Comparison of ENCODE assay signal across 8 mouse cellular contexts in the genomic region with DNA sequence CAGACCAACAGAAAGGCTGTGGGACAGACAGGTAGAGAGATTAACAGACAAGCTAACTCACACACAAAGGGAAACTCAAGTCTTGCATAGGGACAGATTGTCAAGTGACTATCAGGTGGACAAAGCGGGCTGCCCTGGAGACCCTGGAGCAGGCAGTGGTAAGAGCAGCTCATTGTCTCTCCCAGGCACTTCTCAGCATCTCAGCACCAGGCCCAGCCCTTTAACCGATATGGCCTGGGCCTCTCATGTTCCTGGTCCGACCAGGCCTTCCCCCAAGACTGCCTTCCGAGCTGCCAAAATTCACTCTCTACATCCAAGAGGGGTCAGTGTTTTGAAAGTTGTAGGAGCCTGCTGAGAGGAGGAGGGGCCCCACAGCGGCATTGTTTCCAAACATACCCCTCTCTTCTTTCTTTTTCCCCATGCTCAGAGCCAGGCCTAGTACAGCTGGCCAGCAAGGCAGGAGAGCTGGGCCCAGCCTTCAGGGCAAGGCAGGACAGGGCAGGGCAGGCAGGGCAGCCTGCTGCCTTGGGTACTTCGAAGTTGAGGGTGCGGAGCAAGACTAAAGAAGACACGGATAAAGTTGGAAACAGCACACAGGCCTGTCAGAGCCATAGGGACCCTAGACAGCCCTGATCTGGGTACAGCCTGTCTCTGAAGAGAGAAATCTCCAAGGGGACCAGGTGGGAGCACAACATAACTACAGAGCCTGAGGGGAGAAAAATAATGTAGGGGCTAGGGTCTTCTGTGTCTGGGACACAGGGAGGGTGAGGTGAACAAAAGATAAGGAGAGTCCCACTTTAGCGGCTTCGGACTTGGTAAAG. TPM values are rescaled to one million over a fixed set of nuclear protein-coding genes. Genes with fewer than 3 reads are reported as not detected.
DNase-seq lines count a peak whose midpoint lies in the region; ATAC-seq and TF ChIP-seq lines count a peak whose summit lies in the region.

No protein-coding gene starts in this region.

- peak overlapping the region; percentile 100 for H3K4me2 ChIP-seq in heart, postnatal 0 days (ENCODE audit: low read depth, low read length)
- H3K4me2 ChIP-seq in midbrain, embryonic 11.5 days = peak overlapping the region; percentile 15; the same call in 1 of the 2 replicates

- TF ChIP-seq EP300 in heart, postnatal 0 days (IDR thresholded peaks at IDR 0.05; ENCODE audit: low read depth) = no peak

- H3K9ac ChIP-seq in heart, postnatal 0 days (replicated peaks; ENCODE audit: low read depth, low read length) = no peak overlapping the region; the same call in 1 of the 2 replicates
- H3K9ac ChIP-seq in midbrain, embryonic 11.5 days (ENCODE audit: low read length) = peak overlapping the region; percentile 6; the same call in 1 of the 2 replicates

- 0 out of 2 replicates have a peak, but pooled peaks cover 13% of the 10 kb centered on the region for H3K4me1 ChIP-seq in heart, postnatal 0 days (ENCODE audit: control insufficient read depth, insufficient read depth)
- peaks cover 9% of the 10 kb centered on the region for H3K4me1 ChIP-seq in midbrain, embryonic 11.5 days (ENCODE audit: control insufficient read depth, insufficient read depth, low read length)

- DNase-seq in Muller cell, postnatal 12 days (ENCODE audit: inconsistent ontology term) = peak; percentile 50
- DNase-seq in embryo, embryonic 11 days = peak; percentile 26
- no peak for DNase-seq in heart, postnatal 0 days (ENCODE audit: low spot score)
- DNase-seq in midbrain, embryonic 11.5 days (ENCODE audit: low spot score, missing footprints) = peak; percentile 93
- DNase-seq in B cell, adult 2 months = no peak
- no peak for DNase-seq in thymus, postnatal 25 days
- no peak for DNase-seq in ovary, postnatal 10 days (ENCODE audit: low spot score)

- no peaks in the 10 kb centered on the region for H3K9me3 ChIP-seq in heart, postnatal 0 days (replicated peaks; ENCODE audit: control insufficient read depth, low read length)
- H3K9me3 ChIP-seq in midbrain, embryonic 11.5 days (ENCODE audit: control insufficient read depth, low read length) = no peaks in the 10 kb centered on the region

- 0 out of 2 replicates have a peak, but pooled peaks have one; percentile 1 for TF ChIP-seq CTCF in heart, postnatal 0 days (IDR thresholded peaks at IDR 0.05; ENCODE audit: low read depth)

- H3K4me3 ChIP-seq in heart, postnatal 0 days (ENCODE audit: low read depth, low read length) = peak overlapping the region; percentile 72
- H3K4me3 ChIP-seq in midbrain, embryonic 11.5 days (ENCODE audit: low read depth, low read length) = no peak overlapping the region

- H3K27me3 ChIP-seq in heart, postnatal 0 days (ENCODE audit: control insufficient read depth, insufficient read depth, low read length) = peaks cover 45% of the 10 kb centered on the region
- H3K27me3 ChIP-seq in midbrain, embryonic 11.5 days (ENCODE audit: control insufficient read depth, insufficient read depth, low read length) = peaks cover 48% of the 10 kb centered on the region

- ATAC-seq in heart, postnatal 0 days (ENCODE audit: insufficient read depth, low read depth) = no peak
- peak; percentile 17 for ATAC-seq in midbrain, embryonic 11.5 days (ENCODE audit: low FRiP score)
- ATAC-seq in granulocyte monocyte progenitor cell, adult 5-6 weeks (replicated peaks; ENCODE audit: poor library complexity, severe bottlenecking) = no peak

- no peak overlapping the region for H3K27ac ChIP-seq in heart, postnatal 0 days (ENCODE audit: low read depth)
- H3K27ac ChIP-seq in midbrain, embryonic 11.5 days (ENCODE audit: low read depth, low read length) = no peak overlapping the region

- H3K36me3 ChIP-seq in heart, postnatal 0 days (replicated peaks; ENCODE audit: control insufficient read depth, insufficient read depth, low read length) = no peaks in the 10 kb centered on the region
- no peaks in the 10 kb centered on the region for H3K36me3 ChIP-seq in midbrain, embryonic 11.5 days (ENCODE audit: control insufficient read depth, insufficient read depth, low read length)

- WGBS in heart, postnatal 0 days = 52% methylated on average over 10 of the region's 10 CpGs
- WGBS in midbrain, embryonic 11.5 days = 5% methylated on average over 10 of the region's 10 CpGs

RNA-seq across cellular contexts. Expression of a gene that starts 2.5 kb away (rescaled TPM):
- total RNA-seq in heart, postnatal 0 days (2014; rRNA removed; ENCODE audit: low replicate concordance) = 0.85 and 2.9 TPM in 2 replicates
- polyA plus RNA-seq in heart, postnatal 0 days (2015; fragmentation: Nextera tagmentation; extraction: Ambion mirVana) = 0.57 and 0.78 TPM in 2 replicates
- polyA plus RNA-seq in midbrain, embryonic 11.5 days (2014; fragmentation: Nextera tagmentation; extraction: Ambion mirVana) = 1.9 and 2.3 TPM in 2 replicates
- total RNA-seq in granulocyte monocyte progenitor cell, adult 5-6 weeks (2014; fragmentation: Nextera tagmentation) = 0.96 TPM in 1 of 2 replicates, not detected in the other
- not detected in 2 replicates for total RNA-seq in granulocyte monocyte progenitor cell, adult 5-6 weeks (2017)

Comparison
In these comparisons a context has a peak if more than half of its experiments do, and no peak if none do; other contexts are left out.
1. DNase-seq: peak in Muller cell, postnatal 12 days (single experiment), embryo, embryonic 11 days (single experiment) and midbrain, embryonic 11.5 days (single experiment); none in heart, postnatal 0 days (single experiment), B cell, adult 2 months (0 of 2), thymus, postnatal 25 days (single experiment) and ovary, postnatal 10 days (single experiment).